Mouse (Mus musculus) liver, embryonic 13.5 days (tissue): Measurements from ENCODE around the gene Lnx1. TPM values are rescaled to one million over a fixed set of nuclear protein-coding genes. Genes with fewer than 3 reads are reported as not detected.

Experiments
- ATAC-seq: fragments of 200-750 bp; cut with Nextera tagmentation; 2 replicates; pipeline ENCODE4 v1.8.0; 2017; ENCODE audit warnings: low read depth, mild to moderate bottlenecking, moderate number of reproducible peaks, moderate library complexity
- DNase-seq: peaks from one replicate; pipeline ENCODE4 v3.0.0; 2022
- H3K27ac ChIP-seq: fragments of 300-500 bp; sonication (generic); 2 replicates; pipeline ENCODE4 v1.5.1; 2015; ENCODE audit warnings: moderate library complexity, mild to moderate bottlenecking, inconsistent platforms
- H3K27me3 ChIP-seq: fragments of 300-500 bp; sonication (generic); 2 replicates; pipeline ENCODE4 v1.6.1; 2015; ENCODE audit warnings: mild to moderate bottlenecking, inconsistent platforms
- H3K36me3 ChIP-seq: fragments of 300-500 bp; sonication (generic); 2 replicates; pipeline ENCODE4 v1.6.1; 2015; ENCODE audit warnings: mild to moderate bottlenecking, inconsistent platforms
- H3K4me1 ChIP-seq: fragments of 300-500 bp; sonication (generic); replicated peaks from 2 replicates; pipeline ENCODE4 v1.6.1; 2015; ENCODE audit warnings: inconsistent platforms
- H3K4me2 ChIP-seq: fragments of 300-500 bp; sonication (generic); 2 replicates; pipeline ENCODE4 v1.6.1; 2015; ENCODE audit warnings: inconsistent platforms, mild to moderate bottlenecking, moderate library complexity
- H3K4me3 ChIP-seq: fragments of 300-500 bp; sonication (generic); replicated peaks from 2 replicates; pipeline ENCODE4 v1.5.1; 2015; ENCODE audit warnings: mild to moderate bottlenecking, inconsistent platforms
- H3K9ac ChIP-seq: fragments of 300-500 bp; sonication (generic); 2 replicates; pipeline ENCODE4 v1.6.1; 2015; ENCODE audit warnings: mild to moderate bottlenecking, inconsistent platforms
- H3K9me3 ChIP-seq: fragments of 300-500 bp; sonication (generic); replicated peaks from 2 replicates; pipeline ENCODE4 v1.6.1; 2016; ENCODE audit warnings: inconsistent platforms
- WGBS: fragments of 180-500 bp; shearing (Covaris S2); methylation state at CpG from one replicate; pipeline ENCODE4 v1.1.7; 2015; ENCODE audit not compliant: insufficient replicate concordance; 5-methylcytosine and 5-hydroxymethylcytosine counted together
- polyA plus RNA-seq: library from polyadenylated mRNA; unstranded; fragments of >200 nt; fragmentation: Nextera tagmentation; extraction: Ambion mirVana; gene quantifications from 2 replicates; pipeline ENCODE4 v1.2.1, GENCODE M21; 2015

Gene Lnx1
- polyA plus RNA-seq, 1 experiment from 2014 or later = 0.03 TPM

DNA sequence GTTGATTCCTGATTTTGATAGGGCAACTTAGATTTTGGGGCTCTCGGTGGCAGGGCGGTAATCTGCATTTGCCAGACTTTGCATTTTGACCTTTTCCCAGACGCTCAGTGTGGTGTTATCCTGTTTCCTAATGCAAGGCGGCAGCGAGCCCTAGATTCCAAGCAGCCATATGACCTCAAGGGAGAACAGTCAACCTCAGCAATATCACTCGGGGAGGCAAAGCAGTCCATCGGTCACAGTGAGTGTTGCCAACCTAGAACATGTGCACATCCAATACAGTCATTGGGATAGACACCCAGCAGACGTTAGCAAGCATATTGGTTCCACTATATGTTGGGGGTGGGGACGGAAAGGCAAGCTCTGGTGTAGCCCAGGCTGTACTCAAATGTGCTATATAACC lies 54.5 kb downstream of the Lnx1 start:
- H3K4me3 ChIP-seq = no peak overlapping the region
- no peak overlapping the region for H3K9ac ChIP-seq
- no peak for ATAC-seq

DNA sequence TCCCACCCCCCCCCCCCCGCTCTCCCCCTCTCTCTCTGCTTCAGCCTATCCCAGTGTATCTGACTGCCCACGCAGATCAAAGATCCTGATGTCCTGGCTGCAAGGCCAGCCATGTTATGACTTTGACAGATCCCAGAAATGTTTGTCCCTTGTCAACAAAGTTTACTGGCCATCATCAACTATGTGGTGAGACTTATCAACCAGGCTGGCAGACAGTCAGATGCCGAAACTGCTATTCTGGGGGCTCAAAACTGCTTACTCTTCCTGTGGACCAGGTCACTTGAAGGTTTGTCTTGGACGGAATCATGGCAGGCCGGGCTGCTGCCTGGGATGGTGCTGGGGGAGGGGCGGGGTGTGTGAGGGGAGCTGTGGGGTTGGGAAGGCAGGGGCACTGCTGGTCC lies 55.1 kb downstream of the Lnx1 start:
- Histone ChIP-seq H3K9ac (no peak overlapping the region), H3K4me1 (no peaks in the 10 kb centered on the region), H3K4me3 (no peak overlapping the region; the same call in 1 of the 2 replicates), H3K27ac (0 out of 2 replicates have a peak overlapping the region, but pooled peaks have one; percentile 32), H3K9me3 (no peaks in the 10 kb centered on the region), H3K27me3 (no peaks in the 10 kb centered on the region), H3K36me3 (no peaks in the 10 kb centered on the region), H3K4me2 (peak overlapping the region; percentile 18; the same call in 1 of the 2 replicates)
- DNase-seq (no peak), ATAC-seq (peak; percentile 59; the same call in 1 of the 2 replicates)
- 40% methylated on average over 5 of the region's 6 CpGs for WGBS

More for the DNA sequence above, 54.5 kb downstream of the Lnx1 start:
- Histone ChIP-seq H3K4me1 (no peaks in the 10 kb centered on the region), H3K9me3 (no peaks in the 10 kb centered on the region), H3K4me2 (peak overlapping the region; percentile 18; the same call in 1 of the 2 replicates), H3K36me3 (no peaks in the 10 kb centered on the region), H3K27ac (no peak overlapping the region), H3K27me3 (no peaks in the 10 kb centered on the region)
- DNase-seq = no peak
- WGBS = 63% methylated on average over 9 of the region's 9 CpGs

DNA sequence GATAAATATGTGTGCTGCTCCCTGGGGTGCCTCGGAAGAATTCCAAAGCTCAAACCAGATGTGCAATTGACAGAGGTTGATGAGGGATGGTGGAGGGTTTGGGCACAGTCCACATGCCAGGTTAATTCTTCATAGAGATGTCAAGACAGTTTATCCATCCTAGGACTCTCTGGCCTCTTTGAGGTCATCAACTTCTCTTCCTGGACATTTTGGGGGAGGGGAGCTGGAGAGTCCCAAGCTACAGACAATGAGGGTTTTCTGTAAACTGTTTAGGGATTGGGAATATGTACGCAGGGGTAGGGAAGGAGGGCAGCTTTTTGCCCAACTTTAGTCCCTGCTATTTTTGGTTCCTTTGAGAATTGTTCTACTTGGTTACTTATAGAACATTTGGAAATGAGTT lies 60.4 kb downstream of the Lnx1 start:
- Histone ChIP-seq H3K4me2 (no peak overlapping the region), H3K27me3 (no peaks in the 10 kb centered on the region), H3K4me3 (no peak overlapping the region), H3K9me3 (no peaks in the 10 kb centered on the region), H3K27ac (no peak overlapping the region), H3K36me3 (no peaks in the 10 kb centered on the region), H3K9ac (no peak overlapping the region), H3K4me1 (no peaks in the 10 kb centered on the region)
- ATAC-seq (no peak), DNase-seq (no peak)
- WGBS = 67% methylated on average over 2 of the region's 2 CpGs

DNA sequence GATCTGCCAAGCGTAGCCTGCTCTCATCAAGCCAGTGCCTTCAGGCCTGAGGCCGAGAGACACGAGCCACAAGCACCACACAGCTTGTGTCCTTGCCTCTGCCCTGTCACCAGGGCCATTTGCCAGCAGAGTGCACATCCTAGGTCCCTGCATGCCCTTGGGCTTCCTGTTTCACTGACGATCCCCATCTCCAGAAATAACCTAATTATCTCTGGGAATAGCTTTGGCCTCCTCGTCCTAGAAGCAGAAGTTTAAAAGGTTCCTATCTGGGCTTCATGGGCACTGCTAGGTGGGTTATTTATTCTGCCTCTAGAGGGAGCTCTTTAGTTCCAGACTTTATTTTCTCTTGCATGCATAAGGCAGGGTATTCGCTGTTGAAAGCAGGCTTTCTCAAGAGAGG lies 61.7 kb downstream of the Lnx1 start:
- Histone ChIP-seq H3K27me3 (no peaks in the 10 kb centered on the region), H3K4me3 (no peak overlapping the region), H3K4me2 (no peak overlapping the region), H3K27ac (no peak overlapping the region), H3K4me1 (no peaks in the 10 kb centered on the region), H3K36me3 (no peaks in the 10 kb centered on the region), H3K9ac (no peak overlapping the region), H3K9me3 (no peaks in the 10 kb centered on the region)
- WGBS = 39% methylated on average over 6 of the region's 6 CpGs
- ATAC-seq (no peak), DNase-seq (no peak)

DNA sequence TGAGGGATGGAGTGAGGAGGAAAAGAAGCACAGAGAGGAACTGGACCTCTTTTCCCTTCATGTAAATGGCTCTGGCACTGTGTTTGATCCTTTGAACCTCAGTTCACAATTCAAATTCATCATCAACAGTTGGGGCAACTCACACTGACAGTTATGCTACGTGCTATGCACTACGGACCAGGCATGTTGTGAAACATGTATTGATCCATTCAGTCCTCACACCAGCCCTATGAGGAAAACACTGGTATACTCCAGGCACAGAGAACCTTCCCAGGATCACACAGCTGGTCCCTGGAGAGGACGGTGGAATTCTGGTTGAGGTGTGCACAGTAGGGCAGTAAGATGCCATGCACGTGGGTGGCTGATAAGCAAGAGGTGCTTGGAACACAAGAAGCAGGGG lies 62.2 kb downstream of the Lnx1 start:
- Histone ChIP-seq H3K4me3 (no peak overlapping the region), H3K4me1 (no peaks in the 10 kb centered on the region), H3K27me3 (no peaks in the 10 kb centered on the region), H3K4me2 (no peak overlapping the region), H3K36me3 (no peaks in the 10 kb centered on the region), H3K9me3 (no peaks in the 10 kb centered on the region), H3K27ac (no peak overlapping the region), H3K9ac (no peak overlapping the region)
- no peak for DNase-seq
- WGBS = 62% methylated on average over 4 of the region's 4 CpGs
- no peak for ATAC-seq

DNA sequence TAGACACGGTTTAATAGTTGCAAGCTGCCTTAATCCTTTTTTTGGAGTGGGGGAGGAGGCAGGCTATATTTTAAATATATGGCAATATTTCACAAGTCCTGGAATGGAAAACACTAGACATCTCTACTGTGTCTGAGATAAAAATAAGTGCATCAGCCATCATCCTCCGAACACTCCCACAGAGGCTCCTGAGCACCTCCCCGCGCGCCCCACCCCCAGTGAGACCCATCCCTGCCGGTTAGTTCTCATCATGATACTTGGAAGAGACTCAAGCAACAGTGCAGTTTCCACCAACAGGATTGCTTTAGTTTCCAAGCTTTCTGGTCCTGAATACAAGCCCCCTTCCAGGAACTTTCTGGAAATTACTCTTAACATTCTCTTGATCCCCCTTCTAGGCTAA lies 63.2 kb downstream of the Lnx1 start:
- DNase-seq (no peak), ATAC-seq (no peak)
- H3K9me3 ChIP-seq = no peaks in the 10 kb centered on the region
- H3K4me2 ChIP-seq = no peak overlapping the region
- no peaks in the 10 kb centered on the region for H3K27me3 ChIP-seq
- H3K9ac ChIP-seq = no peak overlapping the region
- H3K27ac ChIP-seq = no peak overlapping the region
- WGBS = 75% methylated on average over 6 of the region's 6 CpGs
- H3K4me1 ChIP-seq = no peaks in the 10 kb centered on the region
- no peak overlapping the region for H3K4me3 ChIP-seq
- H3K36me3 ChIP-seq = no peaks in the 10 kb centered on the region

DNA sequence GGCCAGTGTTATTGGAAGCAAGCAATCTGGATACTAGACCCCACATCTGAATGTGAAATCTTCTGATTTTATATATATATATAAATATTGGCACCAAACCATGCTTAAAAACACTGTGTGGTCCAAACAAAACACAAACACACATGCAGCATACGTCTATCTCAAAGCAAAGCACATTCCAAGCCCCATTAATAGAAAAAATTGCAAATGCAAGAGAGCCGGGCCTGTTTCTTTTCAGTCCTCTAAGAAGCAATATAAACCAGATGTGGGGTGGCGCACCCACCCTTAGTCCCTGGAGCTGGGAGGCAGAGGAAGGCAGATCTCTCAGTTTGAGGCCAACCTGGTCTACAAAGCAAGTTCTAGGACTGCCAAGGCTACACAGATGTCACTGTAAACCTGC lies 68.3 kb downstream of the Lnx1 start:
- Histone ChIP-seq H3K36me3 (no peaks in the 10 kb centered on the region), H3K4me3 (no peak overlapping the region), H3K27ac (no peak overlapping the region), H3K4me2 (no peak overlapping the region), H3K9me3 (no peaks in the 10 kb centered on the region), H3K9ac (no peak overlapping the region), H3K4me1 (no peaks in the 10 kb centered on the region), H3K27me3 (no peaks in the 10 kb centered on the region)
- ATAC-seq (no peak), DNase-seq (no peak)
- WGBS = 72% methylated on average over 3 of the region's 3 CpGs

DNA sequence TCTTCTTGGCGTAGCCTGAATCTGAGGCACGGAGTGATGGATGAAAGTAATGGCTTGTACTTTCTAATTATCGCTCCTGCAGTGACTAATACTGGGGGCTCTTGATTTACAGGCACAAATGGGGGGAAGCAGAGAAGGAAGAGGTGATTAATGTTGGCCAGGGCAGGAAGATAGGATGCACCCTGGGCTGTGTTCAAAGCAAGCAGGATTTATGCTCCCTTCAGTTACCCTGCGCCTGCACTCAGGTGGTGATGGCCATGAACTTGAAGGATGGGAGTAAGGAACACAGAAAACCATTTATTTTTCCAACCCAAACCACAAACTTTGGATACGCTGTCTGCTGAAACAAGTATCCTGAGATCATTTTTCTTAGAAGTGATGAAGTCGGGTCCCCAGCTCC lies 69.3 kb downstream of the Lnx1 start:
- Histone ChIP-seq H3K4me1 (no peaks in the 10 kb centered on the region), H3K36me3 (no peaks in the 10 kb centered on the region), H3K27ac (no peak overlapping the region), H3K9me3 (no peaks in the 10 kb centered on the region), H3K4me3 (no peak overlapping the region), H3K4me2 (no peak overlapping the region), H3K27me3 (no peaks in the 10 kb centered on the region), H3K9ac (no peak overlapping the region)
- 67% methylated on average over 6 of the region's 6 CpGs for WGBS
- ATAC-seq (no peak), DNase-seq (no peak)

DNA sequence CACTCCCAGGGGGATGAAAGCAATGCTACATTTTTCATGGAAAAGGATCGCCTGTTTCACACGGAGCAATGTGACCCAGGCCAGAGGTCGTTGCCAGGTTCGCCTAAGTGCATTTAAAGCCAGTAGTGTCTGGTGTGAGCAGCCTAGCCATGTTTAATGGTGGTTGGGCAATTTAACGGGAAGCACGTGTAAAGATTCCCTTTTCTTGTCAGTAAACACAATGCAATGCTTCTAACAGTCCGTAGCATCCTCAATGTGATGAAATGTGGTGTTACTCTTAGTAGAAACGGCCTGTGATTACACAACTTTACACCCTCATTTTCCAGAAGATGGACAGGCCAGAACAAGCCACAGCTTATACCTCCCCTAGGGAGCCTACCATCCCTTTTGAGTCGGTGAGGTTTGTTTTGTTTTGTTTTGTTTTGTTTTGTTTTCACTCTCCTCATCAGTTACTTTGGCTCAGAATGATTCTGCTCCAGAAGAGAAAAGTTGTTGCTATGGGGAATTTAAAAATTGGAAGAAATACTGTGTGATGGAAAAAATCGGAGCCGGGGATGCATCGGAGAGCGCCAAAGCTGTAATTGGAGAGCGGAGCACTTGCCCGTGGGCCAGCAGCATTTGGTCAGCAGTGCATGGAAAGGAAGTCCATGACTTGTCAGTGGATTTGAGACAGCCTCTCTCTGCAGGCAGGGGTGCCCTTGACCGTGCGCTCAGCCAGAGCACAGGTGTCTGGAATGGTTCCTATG lies 70.2 kb downstream of the Lnx1 start:
- H3K27ac ChIP-seq = no peak overlapping the region
- no peak overlapping the region for H3K9ac ChIP-seq
- H3K36me3 ChIP-seq = no peaks in the 10 kb centered on the region
- no peak overlapping the region for H3K4me2 ChIP-seq
- 64% methylated on average over 17 of the region's 17 CpGs for WGBS
- H3K4me3 ChIP-seq = no peak overlapping the region
- DNase-seq (no peak), ATAC-seq (no peak)
- no peaks in the 10 kb centered on the region for H3K9me3 ChIP-seq
- no peaks in the 10 kb centered on the region for H3K27me3 ChIP-seq
- no peaks in the 10 kb centered on the region for H3K4me1 ChIP-seq

DNA sequence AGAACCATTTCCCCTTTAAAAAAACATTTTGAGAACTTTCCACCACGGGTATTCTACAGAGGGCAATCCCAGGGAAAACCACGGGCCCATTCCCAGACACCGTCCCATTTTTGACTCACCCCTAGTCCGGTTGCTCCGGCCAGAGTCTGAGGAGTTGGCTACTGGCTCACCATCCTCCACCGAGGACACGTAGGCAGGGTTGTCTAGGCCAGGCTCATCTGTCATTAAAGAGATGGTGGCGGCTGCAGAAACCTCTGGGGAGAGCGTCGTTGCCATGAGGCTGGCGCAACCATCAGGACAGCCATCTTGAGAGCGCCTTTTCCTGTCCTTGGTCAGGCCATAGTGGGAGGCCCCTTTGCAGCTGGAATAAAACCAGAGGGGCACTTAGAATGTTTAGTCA lies 74.7 kb downstream of the Lnx1 start:
- Histone ChIP-seq H3K4me1 (no peaks in the 10 kb centered on the region), H3K27me3 (no peaks in the 10 kb centered on the region), H3K27ac (no peak overlapping the region), H3K4me3 (no peak overlapping the region), H3K9ac (no peak overlapping the region), H3K4me2 (no peak overlapping the region), H3K36me3 (no peaks in the 10 kb centered on the region), H3K9me3 (no peaks in the 10 kb centered on the region)
- DNase-seq (no peak), ATAC-seq (no peak)
- WGBS = 69% methylated on average over 12 of the region's 12 CpGs

DNA sequence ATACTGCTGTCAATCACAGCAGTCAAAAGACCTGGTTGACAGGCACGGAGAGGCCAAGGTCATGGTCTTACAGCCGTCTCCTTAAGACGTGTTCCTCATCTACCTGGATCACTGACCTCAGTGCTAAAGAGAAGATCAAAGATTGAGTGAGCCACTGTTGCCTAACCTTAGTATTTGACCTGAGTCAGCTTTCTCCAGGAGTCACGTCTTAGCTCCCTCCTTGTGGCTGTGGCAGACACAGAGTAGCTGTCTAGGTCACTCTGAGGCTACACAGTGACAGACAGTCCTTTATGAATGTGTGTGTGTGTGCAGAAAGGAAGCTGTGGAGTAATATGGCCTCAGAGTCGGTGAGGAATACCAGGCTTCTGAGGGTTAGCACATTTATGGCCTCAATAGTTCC lies 78.3 kb downstream of the Lnx1 start:
- Histone ChIP-seq H3K27ac (no peak overlapping the region), H3K4me3 (no peak overlapping the region), H3K4me1 (no peaks in the 10 kb centered on the region), H3K36me3 (no peaks in the 10 kb centered on the region), H3K9me3 (no peaks in the 10 kb centered on the region), H3K27me3 (no peaks in the 10 kb centered on the region), H3K4me2 (no peak overlapping the region), H3K9ac (no peak overlapping the region)
- 42% methylated on average over 5 of the region's 5 CpGs for WGBS
- ATAC-seq (no peak), DNase-seq (no peak)

DNA sequence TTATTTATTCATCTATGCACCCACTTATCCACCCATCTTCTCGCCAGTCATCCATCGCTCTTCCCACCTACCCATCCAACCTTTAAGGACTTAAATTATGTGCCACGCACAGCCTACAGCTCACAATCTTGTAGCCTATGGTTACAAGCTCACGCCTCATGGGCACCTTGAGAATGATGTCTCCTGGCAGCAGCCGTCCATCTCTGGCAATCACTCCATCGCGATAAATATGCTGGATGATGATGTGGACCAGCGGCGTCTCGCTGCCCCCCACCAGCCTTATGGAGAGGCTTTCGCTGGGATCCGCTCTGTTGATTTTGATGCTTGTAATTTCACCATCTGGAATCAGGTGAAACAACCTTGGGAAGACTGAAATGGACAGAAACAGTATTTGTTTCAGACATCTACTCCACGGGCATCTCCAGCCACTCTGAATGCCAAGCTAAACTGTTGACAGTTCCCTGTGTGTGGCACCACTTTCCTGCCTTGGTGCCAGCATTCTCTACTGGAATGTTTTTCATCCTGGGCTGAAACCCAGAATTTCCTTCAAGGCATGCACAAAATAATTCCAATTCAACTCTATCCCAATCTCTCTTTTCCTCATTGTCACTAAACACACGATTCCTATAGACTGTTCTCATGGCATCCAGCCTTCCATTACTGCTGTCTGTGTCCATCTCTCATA lies 79.3 kb downstream of the Lnx1 start:
- Histone ChIP-seq H3K9ac (no peak overlapping the region), H3K4me3 (no peak overlapping the region), H3K4me1 (no peaks in the 10 kb centered on the region), H3K9me3 (no peaks in the 10 kb centered on the region), H3K27me3 (no peaks in the 10 kb centered on the region), H3K36me3 (no peaks in the 10 kb centered on the region), H3K4me2 (no peak overlapping the region), H3K27ac (no peak overlapping the region)
- 77% methylated on average over 14 of the region's 14 CpGs for WGBS
- ATAC-seq (no peak), DNase-seq (no peak)
